Mouse (Mus musculus) neural tube, embryonic 15.5 days (tissue): ENCODE results near the gene Ndufa12. TPM values are rescaled to one million over a fixed set of nuclear protein-coding genes. Genes with fewer than 3 reads are reported as not detected.

Experiments
- ATAC-seq: fragments of 200-750 bp; cut with Nextera tagmentation; 2 replicates; pipeline ENCODE4 v1.8.0; 2017; ENCODE audit warnings: mild to moderate bottlenecking, moderate TSS enrichment, moderate library complexity; ENCODE audit not compliant: low FRiP score
- H3K27ac ChIP-seq: fragments of 300-500 bp; sonication (generic); replicated peaks from 2 replicates; pipeline ENCODE4 v1.5.1; 2015; ENCODE audit warnings: mild to moderate bottlenecking, inconsistent platforms
- H3K27me3 ChIP-seq: fragments of 300-500 bp; sonication (generic); replicated peaks from 2 replicates; pipeline ENCODE4 v1.6.1; 2015; ENCODE audit warnings: inconsistent platforms
- H3K36me3 ChIP-seq: fragments of 300-500 bp; sonication (generic); 2 replicates; pipeline ENCODE4 v1.6.1; 2015; ENCODE audit warnings: inconsistent platforms
- H3K4me1 ChIP-seq: fragments of 300-500 bp; sonication (generic); 2 replicates; pipeline ENCODE4 v1.6.1; 2015; ENCODE audit warnings: inconsistent platforms
- H3K4me2 ChIP-seq: fragments of 300-500 bp; sonication (generic); 2 replicates; pipeline ENCODE4 v1.6.1; 2015; ENCODE audit warnings: inconsistent platforms, mild to moderate bottlenecking, moderate library complexity
- H3K4me3 ChIP-seq: fragments of 300-500 bp; sonication (generic); replicated peaks from 2 replicates; pipeline ENCODE4 v1.5.1; 2015; ENCODE audit warnings: mild to moderate bottlenecking, inconsistent platforms
- H3K9ac ChIP-seq: fragments of 300-500 bp; sonication (generic); replicated peaks from 2 replicates; pipeline ENCODE4 v1.6.1; 2015; ENCODE audit warnings: mild to moderate bottlenecking, inconsistent platforms
- H3K9me3 ChIP-seq: fragments of 300-500 bp; sonication (generic); replicated peaks from 2 replicates; pipeline ENCODE4 v1.6.1; 2016; ENCODE audit warnings: inconsistent platforms
- WGBS: fragments of 180-500 bp; shearing (Covaris S2); methylation state at CpG from one replicate; pipeline ENCODE4 v1.1.7; 2015; ENCODE audit warnings: mixed read lengths; 5-methylcytosine and 5-hydroxymethylcytosine counted together
- polyA plus RNA-seq: library from polyadenylated mRNA; unstranded; fragments of >200 nt; fragmentation: Nextera tagmentation; extraction: Ambion mirVana; gene quantifications from 2 replicates; pipeline ENCODE4 v1.2.1, GENCODE M21; 2015

Ndufa12 gene
- 358 and 402 TPM in 2 replicates for polyA plus RNA-seq

DNA sequence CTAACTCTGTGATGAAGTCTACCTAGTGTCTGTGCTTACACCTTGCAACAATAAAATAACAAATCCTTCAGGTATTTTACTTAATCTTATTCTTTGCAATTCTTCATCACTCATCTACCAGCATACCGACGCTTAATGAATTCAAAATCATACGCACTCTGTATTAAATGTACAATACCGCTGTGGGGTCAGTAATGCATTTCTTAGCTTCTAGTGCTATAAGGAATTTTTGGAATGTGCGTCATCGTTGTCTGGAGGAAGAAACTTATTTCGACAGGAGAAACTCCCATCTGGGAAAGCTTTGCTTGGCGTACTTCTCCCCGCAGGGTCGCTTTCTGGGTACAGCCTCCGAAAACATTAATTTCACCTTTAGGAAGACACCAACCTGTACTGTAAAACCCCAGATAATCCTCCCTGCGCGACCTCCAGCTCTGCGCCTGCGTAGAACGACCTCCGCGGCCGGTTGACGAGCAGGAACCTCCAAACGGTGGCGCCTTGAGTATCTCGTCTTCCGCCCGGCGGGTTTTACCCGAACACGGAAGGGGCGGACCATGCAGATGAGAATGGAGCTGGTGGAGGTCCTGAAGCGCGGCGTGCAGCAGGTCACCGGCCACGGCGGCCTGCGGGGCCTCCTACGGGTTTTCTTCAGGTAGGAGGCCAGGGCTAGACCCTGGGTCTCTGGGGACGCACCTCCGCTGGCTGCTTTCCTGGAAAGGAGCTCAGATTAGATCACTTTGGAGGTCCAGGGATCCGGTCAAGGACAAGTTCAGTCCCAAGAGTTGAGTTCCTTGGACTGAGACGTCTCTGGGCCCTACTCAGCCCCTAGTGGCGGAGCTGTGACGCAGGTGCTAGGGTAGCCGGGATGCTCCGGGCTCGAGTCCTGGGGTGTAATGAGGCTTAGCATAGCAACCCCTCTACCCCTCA lies at the start of gene Ndufa12:
Gene Ndufa12 (plus strand): TSS at position 239 of the 924 bp plus-strand sequence.
- H3K9ac ChIP-seq = peak within 1 kb of the TSS; percentile 87
- WGBS = under 1% methylated on average over 46 of the region's 46 CpGs
- H3K4me1 ChIP-seq = peaks cover 25% of the 10 kb centered on the region
- peak within 1 kb of the TSS; percentile 83 for H3K4me2 ChIP-seq
- H3K4me3 ChIP-seq = peak within 1 kb of the TSS; percentile 86
- peak within 1 kb of the TSS; percentile 86 for H3K27ac ChIP-seq
- ATAC-seq = peak; percentile 93
- no peaks in the 10 kb centered on the region for H3K27me3 ChIP-seq
- H3K9me3 ChIP-seq = no peaks in the 10 kb centered on the region
- H3K36me3 ChIP-seq = peaks cover 28% of the 10 kb centered on the region

- Histone ChIP-seq H3K4me3 (no peak overlapping the region), H3K36me3 (no peaks in the 10 kb centered on the region), H3K4me1 (peaks cover 28% of the 10 kb centered on the region), H3K4me2 (no peak overlapping the region), H3K9me3 (no peaks in the 10 kb centered on the region), H3K27ac (no peak overlapping the region), H3K27me3 (no peaks in the 10 kb centered on the region), H3K9ac (no peak overlapping the region)
- 80% methylated on average over 4 of the region's 4 CpGs for WGBS
- ATAC-seq = no peak
Measured at GRCm38 (mm10) chr10:94151488-94151887, 47.0 kb upstream of the Ndufa12 start.

- no peaks in the 10 kb centered on the region for H3K9me3 ChIP-seq
- no peak overlapping the region for H3K27ac ChIP-seq
- ATAC-seq = no peak
Measured at GRCm38 (mm10) chr10:94153841-94154240, 44.7 kb upstream of the Ndufa12 start.

GRCm38 (mm10) chr10:94158962-94159361 lies 39.6 kb upstream of the Ndufa12 start:
- H3K4me2 ChIP-seq = no peak overlapping the region
- ATAC-seq = no peak
- no peaks in the 10 kb centered on the region for H3K27me3 ChIP-seq
- no peaks in the 10 kb centered on the region for H3K4me1 ChIP-seq
- H3K36me3 ChIP-seq = peaks cover 38% of the 10 kb centered on the region
- H3K4me3 ChIP-seq = no peak overlapping the region
- no peak overlapping the region for H3K27ac ChIP-seq
- H3K9ac ChIP-seq = no peak overlapping the region
- no peaks in the 10 kb centered on the region for H3K9me3 ChIP-seq
- WGBS = 92% methylated on average over 6 of the region's 6 CpGs

More at GRCm38 (mm10) chr10:94153841-94154240, 44.7 kb upstream of the Ndufa12 start:
- Histone ChIP-seq H3K4me1 (peaks cover 20% of the 10 kb centered on the region), H3K4me2 (no peak overlapping the region), H3K9ac (no peak overlapping the region), H3K27me3 (no peaks in the 10 kb centered on the region), H3K36me3 (peaks cover 11% of the 10 kb centered on the region), H3K4me3 (no peak overlapping the region)

- 91% methylated on average over 4 of the region's 4 CpGs for WGBS
- no peaks in the 10 kb centered on the region for H3K27me3 ChIP-seq
- no peak overlapping the region for H3K4me3 ChIP-seq
- no peak overlapping the region for H3K4me2 ChIP-seq
- no peak for ATAC-seq
- no peaks in the 10 kb centered on the region for H3K4me1 ChIP-seq
- H3K9ac ChIP-seq = no peak overlapping the region
- H3K36me3 ChIP-seq = peaks cover 43% of the 10 kb centered on the region
- H3K9me3 ChIP-seq = no peaks in the 10 kb centered on the region
- H3K27ac ChIP-seq = no peak overlapping the region
Measured at GRCm38 (mm10) chr10:94159406-94159805, 39.1 kb upstream of the Ndufa12 start.

- Histone ChIP-seq H3K27me3 (no peaks in the 10 kb centered on the region), H3K9ac (no peak overlapping the region), H3K4me1 (no peaks in the 10 kb centered on the region), H3K4me3 (no peak overlapping the region), H3K9me3 (no peaks in the 10 kb centered on the region), H3K4me2 (no peak overlapping the region), H3K27ac (no peak overlapping the region), H3K36me3 (peaks cover 53% of the 10 kb centered on the region)
- no peak for ATAC-seq
- 89% methylated on average over 5 of the region's 5 CpGs for WGBS
Measured at GRCm38 (mm10) chr10:94161051-94161765, 37.3 kb upstream of the Ndufa12 start.

- no peaks in the 10 kb centered on the region for H3K4me1 ChIP-seq
- H3K36me3 ChIP-seq = peaks cover 58% of the 10 kb centered on the region
- no peaks in the 10 kb centered on the region for H3K9me3 ChIP-seq
- H3K4me2 ChIP-seq = no peak overlapping the region
- no peak overlapping the region for H3K9ac ChIP-seq
- 97% methylated on average over 7 of the region's 7 CpGs for WGBS
- no peaks in the 10 kb centered on the region for H3K27me3 ChIP-seq
- H3K27ac ChIP-seq = no peak overlapping the region
- H3K4me3 ChIP-seq = no peak overlapping the region
- ATAC-seq = no peak
Measured at GRCm38 (mm10) chr10:94162031-94162430, 36.5 kb upstream of the Ndufa12 start.

DNA sequence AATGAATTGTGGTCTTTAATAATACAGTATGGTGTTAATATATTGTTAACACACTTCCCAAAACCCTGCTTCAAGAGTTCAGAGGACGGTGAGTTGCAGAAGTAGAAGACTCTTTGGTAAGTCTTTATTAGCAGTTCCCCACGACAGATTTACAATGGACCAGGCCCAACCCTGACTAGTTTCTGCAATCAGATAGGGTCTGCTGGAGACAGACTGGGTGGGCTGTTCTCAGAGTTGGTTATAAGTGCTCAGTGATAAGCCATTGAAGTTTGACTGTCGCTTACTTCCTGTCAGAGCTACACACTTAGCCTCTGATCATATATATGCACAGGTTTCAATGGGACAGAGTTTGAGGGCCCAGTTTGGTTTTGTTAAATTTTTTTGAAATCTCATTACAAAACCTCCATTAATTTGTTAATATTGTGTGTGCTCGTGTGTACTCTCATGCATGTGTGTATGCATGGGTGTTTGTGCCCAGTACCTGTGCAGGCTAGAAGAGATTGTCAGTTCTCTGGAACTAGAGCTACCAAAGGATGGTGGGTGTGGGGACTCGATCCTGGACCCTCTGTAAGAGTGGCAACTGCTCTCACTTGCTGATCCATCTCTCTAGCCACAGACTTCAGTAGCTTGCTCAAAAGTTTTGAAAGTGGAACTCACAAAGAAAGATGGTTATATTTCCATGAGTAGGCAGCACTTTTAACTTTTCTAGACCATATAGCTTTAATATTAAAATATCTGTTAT lies 34.2 kb upstream of the Ndufa12 start:
- Histone ChIP-seq H3K4me3 (no peak overlapping the region), H3K9ac (no peak overlapping the region), H3K9me3 (no peaks in the 10 kb centered on the region), H3K4me2 (no peak overlapping the region), H3K27ac (no peak overlapping the region), H3K27me3 (no peaks in the 10 kb centered on the region), H3K36me3 (peaks cover 61% of the 10 kb centered on the region), H3K4me1 (no peaks in the 10 kb centered on the region)
- 83% methylated on average over 5 of the region's 5 CpGs for WGBS
- ATAC-seq = no peak

GRCm38 (mm10) chr10:94165426-94165825 lies 33.1 kb upstream of the Ndufa12 start:
- Histone ChIP-seq H3K27me3 (no peaks in the 10 kb centered on the region), H3K9ac (no peak overlapping the region), H3K4me3 (no peak overlapping the region), H3K27ac (no peak overlapping the region), H3K4me2 (no peak overlapping the region), H3K9me3 (no peaks in the 10 kb centered on the region), H3K36me3 (peaks cover 63% of the 10 kb centered on the region), H3K4me1 (no peaks in the 10 kb centered on the region)
- 91% methylated on average over 16 of the region's 16 CpGs for WGBS
- ATAC-seq = no peak

DNA sequence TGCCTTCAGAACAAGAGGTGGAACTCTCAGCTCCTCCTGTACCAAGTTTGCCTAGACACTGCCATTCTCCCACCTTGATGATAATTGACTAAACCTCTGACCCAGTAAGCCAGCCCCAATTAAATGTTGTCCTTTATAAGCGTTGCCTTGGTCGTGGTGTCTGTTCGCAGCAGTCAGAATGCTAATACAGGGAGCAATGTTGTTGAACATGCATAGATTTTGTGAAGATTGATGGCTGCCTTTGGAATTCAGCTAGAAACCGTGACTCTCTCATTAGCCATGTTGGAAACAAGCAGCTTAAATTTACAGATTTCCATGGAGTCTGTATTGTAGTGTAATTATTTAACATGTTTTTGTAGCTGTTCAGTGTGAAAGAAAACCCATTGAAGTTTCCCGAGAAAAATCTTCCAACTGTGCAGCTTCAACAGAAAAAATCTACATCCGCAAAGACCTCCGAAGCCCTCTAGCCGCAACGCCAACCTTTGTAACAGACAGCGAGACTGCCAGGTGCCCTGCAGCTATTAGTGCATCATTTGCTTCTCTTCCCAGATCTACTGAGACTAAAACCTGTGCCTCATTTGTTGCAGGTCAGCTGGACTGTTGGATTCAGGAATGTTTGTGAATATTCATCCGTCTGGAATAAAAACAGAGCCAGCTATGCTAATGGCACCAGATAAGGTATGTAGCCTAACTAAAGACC lies 31.3 kb upstream of the Ndufa12 start:
- no peaks in the 10 kb centered on the region for H3K27me3 ChIP-seq
- ATAC-seq = no peak
- H3K4me2 ChIP-seq = no peak overlapping the region
- peaks cover 67% of the 10 kb centered on the region for H3K36me3 ChIP-seq
- no peak overlapping the region for H3K9ac ChIP-seq
- peaks cover 6% of the 10 kb centered on the region; the same call in 1 of the 2 replicates for H3K4me1 ChIP-seq
- 32% methylated on average over 11 of the region's 11 CpGs for WGBS
- no peaks in the 10 kb centered on the region for H3K9me3 ChIP-seq
- H3K27ac ChIP-seq = peak overlapping the region; percentile 41; the same call in 1 of the 2 replicates
- no peak overlapping the region for H3K4me3 ChIP-seq
